Mouse (Mus musculus) stomach, postnatal 0 days (tissue): ENCODE measurements around the gene Cyp1a1. TPM values are rescaled to one million over a fixed set of nuclear protein-coding genes. Genes with fewer than 3 reads are reported as not detected.

Experiments
- ATAC-seq: fragments of 200-750 bp; cut with Nextera tagmentation; 2 replicates; pipeline ENCODE4 v1.8.0; 2017; ENCODE audit not compliant: low FRiP score, low TSS enrichment
- DNase-seq: peaks from one replicate; pipeline ENCODE4 v3.0.0-alpha.2; 2016; ENCODE audit warnings: low spot score
- H3K27ac ChIP-seq: fragments of 300-500 bp; sonication (generic); replicated peaks from 2 replicates; pipeline ENCODE4 v1.5.1; 2014; ENCODE audit warnings: mild to moderate bottlenecking, control low read depth
- H3K27me3 ChIP-seq: fragments of 300-500 bp; sonication (generic); 2 replicates; pipeline ENCODE4 v1.6.1; 2014; ENCODE audit warnings: low read length; ENCODE audit not compliant: control insufficient read depth, insufficient read depth
- H3K36me3 ChIP-seq: fragments of 300-500 bp; sonication (generic); 2 replicates; pipeline ENCODE4 v1.6.1; 2014; ENCODE audit warnings: low read length, mixed read lengths; ENCODE audit not compliant: control insufficient read depth, insufficient read depth
- H3K4me1 ChIP-seq: fragments of 300-500 bp; sonication (generic); replicated peaks from 2 replicates; pipeline ENCODE4 v1.6.1; 2014; ENCODE audit warnings: antibody characterized with exemption; ENCODE audit not compliant: control insufficient read depth, insufficient read depth
- H3K4me2 ChIP-seq: fragments of 300-500 bp; sonication (generic); replicated peaks from 2 replicates; pipeline ENCODE4 v1.6.1; 2014; ENCODE audit warnings: low read depth, mild to moderate bottlenecking, control low read depth, moderate library complexity
- H3K4me3 ChIP-seq: fragments of 300-500 bp; sonication (generic); 2 replicates; pipeline ENCODE4 v1.5.1; 2014; ENCODE audit warnings: low read depth, low read length, control low read depth
- H3K9ac ChIP-seq: fragments of 300-500 bp; sonication (generic); 2 replicates; pipeline ENCODE4 v1.6.1; 2014; ENCODE audit warnings: mild to moderate bottlenecking, low read length, control low read depth, mixed read lengths
- H3K9me3 ChIP-seq: fragments of 300-500 bp; sonication (generic); 2 replicates; pipeline ENCODE4 v1.6.1; 2016; ENCODE audit warnings: low read length; ENCODE audit not compliant: control insufficient read depth
- CTCF ChIP-seq: IDR thresholded peaks from 2 replicates; pipeline ENCODE4 v1.5.1; 2016; ENCODE audit warnings: antibody characterized with exemption, low read depth, mild to moderate bottlenecking, moderate library complexity
- EP300 ChIP-seq: optimal IDR thresholded peaks from 2 replicates; pipeline ENCODE3; 2016; ENCODE audit warnings: antibody characterized with exemption
- WGBS: fragments of 180-500 bp; shearing (Covaris S2); extraction: QIAGEN DNeasy Blood & Tissue Kit; methylation state at CpG from one replicate; pipeline ENCODE4 v1.1.7; 2014; 5-methylcytosine and 5-hydroxymethylcytosine counted together
- polyA plus RNA-seq: library from polyadenylated mRNA; unstranded; fragments of >200 nt; fragmentation: Nextera tagmentation; extraction: Ambion mirVana; gene quantifications from 2 replicates; pipeline ENCODE4 v1.2.1, GENCODE M21; 2015

Gene Cyp1a1
- polyA plus RNA-seq, 1 experiment from 2014 or later: 0.11 TPM

DNA sequence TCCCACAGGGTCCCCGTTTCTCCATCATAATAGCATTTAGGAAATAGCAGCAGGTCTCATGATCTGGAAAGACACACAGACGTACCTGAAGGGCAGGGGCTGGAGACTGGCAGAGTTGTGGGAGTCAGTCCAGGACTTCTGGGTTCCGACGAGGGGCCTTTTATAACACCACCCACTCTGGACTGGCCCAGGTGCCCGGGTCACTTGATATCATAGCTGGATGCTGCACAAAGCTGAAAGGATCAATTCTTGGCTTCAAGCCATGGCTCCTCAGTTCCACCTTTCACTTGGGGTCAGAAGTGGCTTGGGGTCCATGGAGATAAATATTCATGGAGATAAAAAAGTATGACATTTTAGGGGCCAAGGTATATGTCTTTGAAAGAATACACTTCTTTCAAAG, 4.2 kb upstream of the Cyp1a1 start, which contains the start of gene Cyp1a2:
Gene Cyp1a2, minus strand, starts transcription at position 184 of the 400 bp plus-strand sequence.
- Histone ChIP-seq H3K27ac (no peak within 1 kb of the TSS), H3K4me2 (no peak within 1 kb of the TSS), H3K27me3 (no peaks in the 10 kb centered on the region), H3K4me3 (no peak within 1 kb of the TSS), H3K9ac (no peak within 1 kb of the TSS), H3K36me3 (no peaks in the 10 kb centered on the region), H3K4me1 (no peaks in the 10 kb centered on the region), H3K9me3 (no peaks in the 10 kb centered on the region)
- TF ChIP-seq EP300 (no peak), CTCF (no peak)
- DNase-seq (no peak), ATAC-seq (no peak)
- 67% methylated on average over 5 of the region's 5 CpGs for WGBS

DNA sequence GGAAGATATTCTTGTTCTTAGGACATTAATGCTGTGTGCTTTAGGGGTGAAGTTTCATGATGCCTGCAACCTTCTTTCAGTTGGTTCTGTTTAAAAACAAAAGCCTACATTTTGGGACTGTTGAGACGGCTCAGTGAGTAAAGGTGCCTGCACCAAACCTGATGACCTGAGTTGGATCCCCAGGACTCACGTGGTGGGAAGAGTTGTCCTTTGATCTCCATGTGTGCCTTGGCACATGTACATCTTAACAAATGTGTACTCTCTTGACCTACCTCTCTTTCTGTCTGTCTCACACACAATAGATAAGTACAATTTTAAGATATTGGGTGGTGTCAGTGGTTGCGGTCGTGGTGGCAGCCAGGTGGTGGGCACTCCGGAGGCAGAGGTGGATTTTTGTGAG, 1.7 kb upstream of the Cyp1a1 start:
- Histone ChIP-seq H3K27ac (no peak overlapping the region), H3K36me3 (no peaks in the 10 kb centered on the region), H3K27me3 (no peaks in the 10 kb centered on the region), H3K9ac (no peak overlapping the region), H3K4me3 (no peak overlapping the region), H3K4me2 (no peak overlapping the region), H3K4me1 (no peaks in the 10 kb centered on the region), H3K9me3 (no peaks in the 10 kb centered on the region)
- no peak for TF ChIP-seq EP300
- no peak for TF ChIP-seq CTCF
- no peak for ATAC-seq
- 74% methylated on average over 5 of the region's 5 CpGs for WGBS
- no peak for DNase-seq

DNA sequence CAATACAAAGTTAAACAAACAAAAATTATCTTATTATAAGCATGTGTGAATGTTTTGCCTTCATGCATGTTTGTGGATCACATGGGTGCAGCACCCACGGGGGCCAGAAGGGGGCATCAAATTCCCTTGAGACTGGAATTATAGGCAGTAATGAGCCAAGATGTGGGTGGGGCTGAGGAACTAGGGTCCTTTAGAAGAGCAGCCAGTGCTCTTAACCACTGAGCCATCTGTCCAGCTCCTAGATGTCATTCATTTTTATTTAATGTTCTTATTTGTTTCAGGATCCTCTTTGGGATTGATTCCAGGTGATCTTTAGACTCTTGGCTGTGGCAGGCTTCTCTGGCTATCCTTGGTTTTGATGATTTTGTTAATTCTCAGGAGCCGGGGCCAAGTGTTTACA, 430 bp downstream of the Cyp1a1 start:
- Histone ChIP-seq H3K9me3 (no peaks in the 10 kb centered on the region), H3K27me3 (no peaks in the 10 kb centered on the region), H3K4me2 (no peak overlapping the region), H3K36me3 (no peaks in the 10 kb centered on the region), H3K27ac (no peak overlapping the region), H3K4me1 (no peaks in the 10 kb centered on the region), H3K4me3 (no peak overlapping the region), H3K9ac (no peak overlapping the region)
- DNase-seq (peak; percentile 33), ATAC-seq (no peak)
- TF ChIP-seq CTCF (peak; percentile 62), EP300 (no peak)
- 16% methylated on average over 2 of the region's 2 CpGs for WGBS

DNA sequence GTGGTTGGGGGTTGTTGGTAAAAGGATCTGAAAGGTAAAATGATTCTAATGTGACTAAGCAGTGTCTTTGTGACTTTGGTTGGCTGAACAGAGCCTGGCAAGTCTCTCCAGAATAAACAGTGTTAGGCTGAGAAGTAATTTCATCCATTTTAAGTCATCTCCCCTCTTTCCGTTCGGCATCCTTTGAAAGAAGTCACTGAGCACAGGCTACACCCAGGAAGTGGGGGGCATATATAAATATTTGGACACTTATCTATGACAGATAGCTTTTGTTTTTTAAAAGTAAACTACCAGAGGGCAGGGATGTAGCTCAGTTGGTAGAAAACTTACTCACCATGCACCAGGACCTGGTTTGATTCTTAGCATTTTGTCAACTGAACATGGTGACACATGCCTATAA, 878 bp downstream of the Cyp1a1 start:
- H3K4me3 ChIP-seq: no peak overlapping the region
- DNase-seq (no peak), ATAC-seq (no peak)
- no peaks in the 10 kb centered on the region for H3K36me3 ChIP-seq
- no peak overlapping the region for H3K27ac ChIP-seq
- H3K9ac ChIP-seq: no peak overlapping the region
- no peaks in the 10 kb centered on the region for H3K4me1 ChIP-seq
- no peaks in the 10 kb centered on the region for H3K27me3 ChIP-seq
- H3K9me3 ChIP-seq: no peaks in the 10 kb centered on the region
- H3K4me2 ChIP-seq: no peak overlapping the region
- WGBS: 18% methylated on average over 2 of the region's 2 CpGs
- TF ChIP-seq EP300 (no peak), CTCF (no peak)

DNA sequence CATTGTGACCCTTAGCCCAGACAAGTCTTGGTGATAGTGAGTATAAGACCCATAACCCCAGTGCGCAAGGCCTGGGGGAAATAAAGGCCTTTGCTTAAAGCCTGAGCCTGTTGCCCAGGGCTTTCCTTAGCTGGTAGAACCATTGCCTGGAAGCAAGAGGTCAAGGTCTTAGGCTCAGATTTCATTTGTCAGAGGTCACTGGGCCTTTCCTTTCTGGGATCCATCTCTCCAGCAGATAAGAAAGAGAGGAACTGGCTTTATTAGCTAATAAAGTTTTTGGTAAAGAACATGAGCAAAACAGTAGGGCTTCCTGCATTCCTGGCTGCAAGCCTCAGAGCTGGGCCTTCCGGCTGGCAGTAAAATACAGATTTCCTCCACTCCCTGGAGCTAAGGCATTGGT, 6.4 kb downstream of the Cyp1a1 start:
- no peak overlapping the region for H3K4me2 ChIP-seq
- no peak overlapping the region for H3K4me3 ChIP-seq
- no peaks in the 10 kb centered on the region for H3K9me3 ChIP-seq
- no peak overlapping the region for H3K27ac ChIP-seq
- no peaks in the 10 kb centered on the region for H3K4me1 ChIP-seq
- no peak for DNase-seq
- TF ChIP-seq CTCF: no peak
- TF ChIP-seq EP300: no peak
- WGBS: 79% methylated on average over 2 of the region's 2 CpGs
- 0 out of 2 replicates have a peak, but pooled peaks cover 4% of the 10 kb centered on the region for H3K27me3 ChIP-seq
- ATAC-seq: no peak
- H3K9ac ChIP-seq: no peak overlapping the region
- H3K36me3 ChIP-seq: no peaks in the 10 kb centered on the region

DNA sequence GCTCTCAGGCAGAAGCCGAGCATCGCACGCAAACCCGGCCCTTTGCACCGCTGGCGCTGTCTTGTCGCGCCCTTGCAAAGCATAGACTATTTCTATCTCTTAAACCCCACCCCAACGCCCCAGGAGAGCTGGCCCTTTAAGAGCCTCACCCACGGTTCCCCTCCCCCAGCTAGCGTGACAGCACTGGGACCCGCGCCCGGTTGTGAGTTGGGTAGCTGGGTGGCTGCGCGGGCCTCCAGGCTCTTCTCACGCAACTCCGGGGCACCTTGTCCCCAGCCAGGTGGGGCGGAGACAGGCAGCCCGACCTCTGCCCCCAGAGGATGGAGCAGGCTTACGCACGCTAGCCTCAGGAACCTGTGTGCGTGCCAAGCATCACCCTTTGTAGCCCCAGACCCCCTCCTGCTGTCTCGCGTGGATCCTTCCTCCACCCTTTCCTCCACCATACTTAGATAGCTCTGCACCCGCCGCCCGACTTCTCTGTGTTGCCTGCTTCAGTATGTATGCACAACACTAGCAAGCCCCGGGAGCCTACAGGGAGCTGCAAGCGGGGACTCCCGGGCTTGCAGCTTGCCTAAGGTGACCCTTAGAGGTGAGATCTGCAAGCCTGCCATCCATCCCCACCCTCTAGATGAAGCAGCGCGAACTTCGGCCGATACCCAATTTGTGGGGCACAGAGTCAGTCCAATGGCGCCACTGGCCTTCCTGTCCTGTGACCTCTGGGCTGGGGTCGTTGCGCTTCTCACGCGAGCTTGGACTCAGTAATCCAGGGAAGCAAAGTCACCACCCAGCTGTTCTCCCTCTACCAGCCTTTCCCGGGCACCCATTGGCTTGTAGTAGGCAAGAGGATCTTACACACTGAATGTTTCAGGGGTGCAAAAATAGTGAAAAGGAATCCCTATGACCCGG, 8.9 kb downstream of the Cyp1a1 start:
- Histone ChIP-seq H3K4me3 (peak overlapping the region; percentile 39), H3K9me3 (no peaks in the 10 kb centered on the region), H3K9ac (peak overlapping the region; percentile 53), H3K27me3 (0 out of 2 replicates have a peak, but pooled peaks cover 4% of the 10 kb centered on the region), H3K4me1 (no peaks in the 10 kb centered on the region), H3K36me3 (no peaks in the 10 kb centered on the region), H3K27ac (no peak overlapping the region), H3K4me2 (peak overlapping the region; percentile 64)
- peak; percentile 48 for DNase-seq
- WGBS: 3% methylated on average over 42 of the region's 42 CpGs
- no peak for TF ChIP-seq EP300
- no peak for TF ChIP-seq CTCF
- peak; percentile 27; the same call in 1 of the 2 replicates for ATAC-seq
